Mouse (Mus musculus): ENCODE measurements around the gene Kcnk3. TPM values are rescaled to one million over a fixed set of nuclear protein-coding genes. Genes with fewer than 3 reads are reported as not detected.

Kcnk3 gene
- polyA plus RNA-seq, 1 experiment from 2014 or later = 11.7 TPM

Small RNAs within 50 kb of the gene (microRNA-seq; reads per million reads assigned to microRNA genes)
- gene Mir5625 = not detected

Other genes with a start within 250 kb of the Kcnk3 start
- gene Otof, start 126.2 kb upstream of the Kcnk3 start, polyA plus RNA-seq (2014; fragmentation: Nextera tagmentation; extraction: Ambion mirVana) = 4.2 and 4.7 TPM in 2 replicates
- gene 1700001C02Rik, start 122.1 kb upstream of the Kcnk3 start, polyA plus RNA-seq (2014; fragmentation: Nextera tagmentation; extraction: Ambion mirVana) = 2.8 and 3.3 TPM in 2 replicates
- not detected in 2 replicates for gene Cib4, start 42.3 kb upstream of the Kcnk3 start, polyA plus RNA-seq (2014; fragmentation: Nextera tagmentation; extraction: Ambion mirVana)
- 33.3 and 41.0 TPM in 2 replicates for gene Slc35f6, start 59.8 kb downstream of the Kcnk3 start, polyA plus RNA-seq (2014; fragmentation: Nextera tagmentation; extraction: Ambion mirVana)
- gene Cenpa, start 78.6 kb downstream of the Kcnk3 start, polyA plus RNA-seq (2014; fragmentation: Nextera tagmentation; extraction: Ambion mirVana) = 41.0 and 45.0 TPM in 2 replicates
- gene Dpysl5, start 123.4 kb downstream of the Kcnk3 start, polyA plus RNA-seq (2014; fragmentation: Nextera tagmentation; extraction: Ambion mirVana) = 202 and 220 TPM in 2 replicates
- gene Mapre3, start 226.5 kb downstream of the Kcnk3 start, polyA plus RNA-seq (2014; fragmentation: Nextera tagmentation; extraction: Ambion mirVana) = 124 and 139 TPM in 2 replicates

Measured in hindbrain, embryonic 14.5 days (tissue).